ENCODE assay signal across 10 mouse cellular contexts in genomic region chr2:20518506-20518905, GRCm38 (mm10).
A peak's percentile ranks its signal among the peaks of the same experiment; 100 is the strongest.
DNase-seq lines count a peak whose midpoint lies in the region; ATAC-seq lines count a peak whose summit lies in the region.
"Had no signal": no experiment of that assay in that cellular context is flagged by ENCODE, and none has a peak within 500 bp of the region (broad histone marks: within the 10 kb centered on the region; RNA-seq: fewer than 3 reads in every experiment).

No protein-coding gene starts in this region.

- no peaks in the 10 kb centered on the region for H3K36me3 ChIP-seq in intestine, embryonic 14.5 days (ENCODE audit: control insufficient read depth, insufficient read depth, low read length)
- no peaks in the 10 kb centered on the region for H3K36me3 ChIP-seq in intestine, embryonic 16.5 days (ENCODE audit: control insufficient read depth, insufficient read depth, low read length)
- H3K36me3 ChIP-seq: G1E; liver, embryonic 15.5 days; neural tube, embryonic 12.5 days had no signal

- H3K4me3 ChIP-seq in intestine, embryonic 14.5 days (ENCODE audit: low read depth, low read length), result no peak overlapping the region
- no peak overlapping the region for H3K4me3 ChIP-seq in intestine, embryonic 16.5 days (ENCODE audit: low read length)
- H3K4me3 ChIP-seq in brown adipose tissue, adult 24 weeks (ENCODE audit: insufficient read depth, low read depth, low read length), result no peak overlapping the region
- H3K4me3 ChIP-seq: liver, embryonic 15.5 days had no signal

- WGBS in intestine, embryonic 14.5 days, result 42% methylated on average over 2 of the region's 2 CpGs
- WGBS in intestine, embryonic 16.5 days, result 31% methylated on average over 2 of the region's 2 CpGs

- DNase-seq in intestine, embryonic 14.5 days (ENCODE audit: low spot score), result no peak
- DNase-seq in heart, postnatal 25 days (ENCODE audit: low spot score), result peak; percentile 8
- peak; percentile 81 for DNase-seq in lung, postnatal 36 days
- DNase-seq in right cerebral cortex, postnatal 36 days (ENCODE audit: low spot score in 2 of 2), result no peak
- DNase-seq in right cerebral cortex, postnatal 4 days, result no peak

- H3K4me2 ChIP-seq in intestine, embryonic 14.5 days (ENCODE audit: low read length), result no peak overlapping the region
- H3K4me2 ChIP-seq in intestine, embryonic 16.5 days (ENCODE audit: low read depth, low read length), result no peak overlapping the region

- ATAC-seq in intestine, embryonic 14.5 days (replicated peaks; ENCODE audit: low FRiP score, low TSS enrichment, low read depth), result no peak
- ATAC-seq in intestine, embryonic 16.5 days, result no peak

- intact Hi-C loops in heart, postnatal 25 days (cut with DNase I), result loop anchor here (2.0 kb wide), 1 partner anchor 96 kb away; no protein-coding TSS in a partner anchor

- H3K27ac ChIP-seq in intestine, embryonic 14.5 days (ENCODE audit: low read depth), result 0 out of 2 replicates have a peak overlapping the region, but pooled peaks have one; percentile 93
- H3K27ac ChIP-seq in intestine, embryonic 16.5 days (ENCODE audit: low read length), result no peak overlapping the region
- peak overlapping the region; percentile 91 for H3K27ac ChIP-seq in brown adipose tissue, adult 24 weeks (replicated peaks; ENCODE audit: low read depth, low read length)
- H3K27ac ChIP-seq: neural tube, embryonic 12.5 days had no signal

- no peak overlapping the region for H3K9ac ChIP-seq in intestine, embryonic 14.5 days (ENCODE audit: low read length)
- no peak overlapping the region for H3K9ac ChIP-seq in intestine, embryonic 16.5 days (ENCODE audit: low read depth, low read length)
- H3K9ac ChIP-seq: liver, embryonic 15.5 days had no signal

- no peaks in the 10 kb centered on the region for H3K27me3 ChIP-seq in intestine, embryonic 14.5 days (replicated peaks; ENCODE audit: control insufficient read depth, insufficient read depth, low read length)
- H3K27me3 ChIP-seq in intestine, embryonic 16.5 days (replicated peaks; ENCODE audit: control insufficient read depth, insufficient read depth, low read length), result no peaks in the 10 kb centered on the region
- H3K27me3 ChIP-seq: neural tube, embryonic 12.5 days had no signal

- H3K4me1 ChIP-seq in intestine, embryonic 14.5 days (replicated peaks; ENCODE audit: control insufficient read depth, insufficient read depth, low read length), result peaks cover 25% of the 10 kb centered on the region
- H3K4me1 ChIP-seq in intestine, embryonic 16.5 days (ENCODE audit: control insufficient read depth, insufficient read depth, low read length), result peaks cover 22% of the 10 kb centered on the region
- H3K4me1 ChIP-seq in brown adipose tissue, adult 24 weeks (ENCODE audit: control insufficient read depth, insufficient read depth, insufficient read length, low read length), result peaks cover 11% of the 10 kb centered on the region; the same call in 1 of the 2 replicates

- H3K9me3 ChIP-seq in intestine, embryonic 14.5 days (ENCODE audit: control insufficient read depth, low read length), result no peaks in the 10 kb centered on the region
- no peaks in the 10 kb centered on the region for H3K9me3 ChIP-seq in intestine, embryonic 16.5 days (ENCODE audit: control insufficient read depth, low read length)
- H3K9me3 ChIP-seq: G1E; liver, embryonic 15.5 days; neural tube, embryonic 12.5 days had no signal

Comparison
In these comparisons a context has a peak if more than half of its experiments do, and no peak if none do; other contexts are left out.
1. DNase-seq: peak in heart, postnatal 25 days (single experiment) and lung, postnatal 36 days (single experiment); none in intestine, embryonic 14.5 days (single experiment), right cerebral cortex, postnatal 36 days (0 of 2) and right cerebral cortex, postnatal 4 days (single experiment).